In genomic region chr9:65031894-65032268, GRCm38 (mm10) we compare ENCODE assay signal across 8 mouse cellular contexts. TPM values are rescaled to one million over a fixed set of nuclear protein-coding genes. Genes with fewer than 3 reads are reported as not detected.
DNase-seq lines count a peak whose midpoint lies in the region; ATAC-seq and TF ChIP-seq lines count a peak whose summit lies in the region.

No protein-coding gene starts in this region.

- H3K36me3 ChIP-seq in liver, adult 2 months (ENCODE audit: control insufficient read depth, insufficient read depth, low read length) = peaks cover 2% of the 10 kb centered on the region; the same call in 1 of the 2 replicates
- peaks cover 4% of the 10 kb centered on the region; the same call in 1 of the 2 replicates for H3K36me3 ChIP-seq in embryonic facial prominence, embryonic 15.5 days
- no peaks in the 10 kb centered on the region for H3K36me3 ChIP-seq in limb, embryonic 11.5 days (ENCODE audit: control insufficient read depth, insufficient read depth, low read length)
- H3K36me3 ChIP-seq in neural tube, embryonic 13.5 days = peaks cover 5% of the 10 kb centered on the region

- H3K9me3 ChIP-seq in embryonic facial prominence, embryonic 15.5 days (replicated peaks) = no peaks in the 10 kb centered on the region
- no peaks in the 10 kb centered on the region for H3K9me3 ChIP-seq in limb, embryonic 11.5 days (ENCODE audit: control insufficient read depth, low read length)
- no peaks in the 10 kb centered on the region for H3K9me3 ChIP-seq in neural tube, embryonic 13.5 days

- H3K4me2 ChIP-seq in embryonic facial prominence, embryonic 15.5 days (replicated peaks) = peak overlapping the region; percentile 83
- H3K4me2 ChIP-seq in limb, embryonic 11.5 days (ENCODE audit: low read depth, severe bottlenecking) = peak overlapping the region; percentile 21; the same call in 1 of the 2 replicates
- peak overlapping the region; percentile 16; the same call in 1 of the 2 replicates for H3K4me2 ChIP-seq in neural tube, embryonic 13.5 days

- H3K9ac ChIP-seq in liver, adult 2 months (ENCODE audit: low read depth, low read length) = peak overlapping the region; percentile 59
- no peak overlapping the region for H3K9ac ChIP-seq in embryonic facial prominence, embryonic 15.5 days
- H3K9ac ChIP-seq in limb, embryonic 11.5 days (ENCODE audit: low read length) = no peak overlapping the region; the same call in 1 of the 2 replicates
- H3K9ac ChIP-seq in neural tube, embryonic 13.5 days = peak overlapping the region; percentile 41; the same call in 1 of the 2 replicates

- peaks cover 8% of the 10 kb centered on the region for H3K4me1 ChIP-seq in liver, adult 2 months (ENCODE audit: control insufficient read depth, insufficient read depth, low read length)
- peaks cover 11% of the 10 kb centered on the region for H3K4me1 ChIP-seq in embryonic facial prominence, embryonic 15.5 days
- H3K4me1 ChIP-seq in limb, embryonic 11.5 days (ENCODE audit: control insufficient read depth, insufficient read depth, low read length) = peaks cover 7% of the 10 kb centered on the region; the same call in 1 of the 2 replicates
- peaks cover 21% of the 10 kb centered on the region for H3K4me1 ChIP-seq in neural tube, embryonic 13.5 days (replicated peaks)

- no peak for ATAC-seq in embryonic facial prominence, embryonic 15.5 days (ENCODE audit: insufficient number of reproducible peaks, low FRiP score, low TSS enrichment, low read depth)
- no peak for ATAC-seq in limb, embryonic 11.5 days (ENCODE audit: insufficient number of reproducible peaks, low FRiP score, low TSS enrichment, low read depth)
- peak; percentile 45; the same call in 1 of the 2 replicates for ATAC-seq in neural tube, embryonic 13.5 days (ENCODE audit: low read depth)

- TF ChIP-seq CTCF in liver, adult 2 months (IDR thresholded peaks at IDR 0.05; ENCODE audit: low read depth, low read length) = no peak

- H3K27me3 ChIP-seq in liver, adult 2 months (ENCODE audit: control insufficient read depth, insufficient read depth, low read length) = no peaks in the 10 kb centered on the region
- no peaks in the 10 kb centered on the region for H3K27me3 ChIP-seq in embryonic facial prominence, embryonic 15.5 days
- no peaks in the 10 kb centered on the region for H3K27me3 ChIP-seq in limb, embryonic 11.5 days (ENCODE audit: control insufficient read depth, insufficient read depth, low read length)
- no peaks in the 10 kb centered on the region for H3K27me3 ChIP-seq in neural tube, embryonic 13.5 days

- no peak for DNase-seq in liver, adult 2 months (ENCODE audit: extremely low read depth, low read depth, low spot score)
- no peak for DNase-seq in liver
- DNase-seq in limb, embryonic 11.5 days (ENCODE audit: low spot score) = no peak
- no peak for DNase-seq in testis, postnatal 14 days (ENCODE audit: low spot score)
- DNase-seq in layer of hippocampus, adult 18-20 months (ENCODE audit: low spot score in 2 of 2) = no peak
- no peak for DNase-seq in lung, postnatal 10 days

- peak overlapping the region; percentile 55 for H3K27ac ChIP-seq in liver, adult 2 months (replicated peaks; ENCODE audit: insufficient read depth, low read depth, low read length)
- no peak overlapping the region for H3K27ac ChIP-seq in embryonic facial prominence, embryonic 15.5 days (replicated peaks)
- H3K27ac ChIP-seq in limb, embryonic 11.5 days (replicated peaks; ENCODE audit: low read depth, low read length) = no peak overlapping the region
- H3K27ac ChIP-seq in neural tube, embryonic 13.5 days (replicated peaks) = no peak overlapping the region

- TF ChIP-seq POLR2A in liver, adult 2 months (IDR thresholded peaks at IDR 0.05; ENCODE audit: extremely low read depth, insufficient read depth, low read length) = no peak

- peak overlapping the region; percentile 75 for H3K4me3 ChIP-seq in liver, adult 2 months (ENCODE audit: insufficient read depth, low read depth, low read length)
- peak overlapping the region; percentile 97 for H3K4me3 ChIP-seq in embryonic facial prominence, embryonic 15.5 days (replicated peaks)
- H3K4me3 ChIP-seq in limb, embryonic 11.5 days (ENCODE audit: low read depth, low read length) = peak overlapping the region; percentile 100; the same call in 1 of the 2 replicates
- H3K4me3 ChIP-seq in neural tube, embryonic 13.5 days = peak overlapping the region; percentile 99

- 29% methylated on average over 4 of the region's 4 CpGs for WGBS in liver, adult 2 months
- 32% methylated on average over 4 of the region's 4 CpGs for WGBS in embryonic facial prominence, embryonic 15.5 days
- WGBS in limb, embryonic 11.5 days = 34% methylated on average over 4 of the region's 4 CpGs
- 37% methylated on average over 4 of the region's 4 CpGs for WGBS in neural tube, embryonic 13.5 days

- no peaks in the 10 kb centered on the region; the same call in 1 of the 2 replicates for H3K79me2 ChIP-seq in liver, adult 2 months (ENCODE audit: control insufficient read depth, insufficient read depth, low read length)

RNA-seq across cellular contexts. Expression of gene Dpp8, which starts 0.3 kb away (rescaled TPM):
- 42.8 and 46.2 TPM in 2 replicates for total RNA-seq in liver, adult 2 months (2014; rRNA removed)
- polyA plus RNA-seq in liver, adult 2 months (2012; rRNA removed) = 18.8 and 20.4 TPM in 2 replicates
- 34.3 and 35.0 TPM in 2 replicates for polyA plus RNA-seq in embryonic facial prominence, embryonic 15.5 days (2015; fragmentation: Nextera tagmentation; extraction: Ambion mirVana)
- polyA plus RNA-seq in limb, embryonic 11.5 days (2014; fragmentation: Nextera tagmentation; extraction: Ambion mirVana) = 30.5 and 31.1 TPM in 2 replicates
- polyA plus RNA-seq in neural tube, embryonic 13.5 days (2015; fragmentation: Nextera tagmentation; extraction: Ambion mirVana) = 37.4 and 39.3 TPM in 2 replicates
- total RNA-seq in layer of hippocampus, adult 18-20 months (2021) = 100 to 1,000 TPM; 162 to 168 TPM

RNA-seq across cellular contexts. Expression of gene Hacd3, which starts 10.4 kb away (rescaled TPM):
- 165 TPM in 2 replicates for total RNA-seq in liver, adult 2 months (2014; rRNA removed)
- 67.7 and 68.6 TPM in 2 replicates for polyA plus RNA-seq in liver, adult 2 months (2012; rRNA removed)
- polyA plus RNA-seq in embryonic facial prominence, embryonic 15.5 days (2015; fragmentation: Nextera tagmentation; extraction: Ambion mirVana) = 77.5 and 78.5 TPM in 2 replicates
- polyA plus RNA-seq in limb, embryonic 11.5 days (2014; fragmentation: Nextera tagmentation; extraction: Ambion mirVana) = 87.2 and 90.9 TPM in 2 replicates
- 203 and 214 TPM in 2 replicates for polyA plus RNA-seq in neural tube, embryonic 13.5 days (2015; fragmentation: Nextera tagmentation; extraction: Ambion mirVana)
- 100 to 1,000 TPM; 155 to 172 TPM for total RNA-seq in layer of hippocampus, adult 18-20 months (2021)

Comparison
In these comparisons a context has a peak if more than half of its experiments do, and no peak if none do; other contexts are left out.
1. H3K9ac ChIP-seq: peak in liver, adult 2 months (single experiment) and neural tube, embryonic 13.5 days (single experiment); none in embryonic facial prominence, embryonic 15.5 days (single experiment) and limb, embryonic 11.5 days (single experiment).
2. H3K4me2 ChIP-seq: peak in every context shown above with its lines; median percentile 83 in embryonic facial prominence, embryonic 15.5 days; 21 in limb, embryonic 11.5 days; 16 in neural tube, embryonic 13.5 days.
3. Peak in every context shown above with its lines, with median percentiles within 50 percentile points of each other: H3K4me3 ChIP-seq.